Mouse (Mus musculus) lung, embryonic 14.5 days (tissue): ENCODE measurements around the gene Ror1. TPM values are rescaled to one million over a fixed set of nuclear protein-coding genes. Genes with fewer than 3 reads are reported as not detected.

Experiments
- ATAC-seq: fragments of 200-750 bp; cut with Nextera tagmentation; 2 replicates; pipeline ENCODE4 v1.8.0; 2017; ENCODE audit warnings: mild to moderate bottlenecking, moderate TSS enrichment, moderate library complexity; ENCODE audit not compliant: insufficient read depth
- DNase-seq: peaks from one replicate; pipeline ENCODE4 v3.0.0-alpha.2; 2015
- H3K27ac ChIP-seq: fragments of 300-500 bp; sonication (generic); 2 replicates; pipeline ENCODE4 v1.5.1; 2014; ENCODE audit warnings: low read depth, mild to moderate bottlenecking, moderate library complexity
- H3K27me3 ChIP-seq: fragments of 300-500 bp; sonication (generic); 2 replicates; pipeline ENCODE4 v1.6.1; 2014; ENCODE audit warnings: low read length, control low read depth; ENCODE audit not compliant: insufficient read depth
- H3K36me3 ChIP-seq: fragments of 300-500 bp; sonication (generic); 2 replicates; pipeline ENCODE4 v1.6.1; 2014; ENCODE audit warnings: control low read depth; ENCODE audit not compliant: insufficient read depth
- H3K4me1 ChIP-seq: fragments of 300-500 bp; sonication (generic); 2 replicates; pipeline ENCODE4 v1.6.1; 2014; ENCODE audit warnings: antibody characterized with exemption, control low read depth; ENCODE audit not compliant: insufficient read depth
- H3K4me2 ChIP-seq: fragments of 300-500 bp; sonication (generic); 2 replicates; pipeline ENCODE4 v1.6.1; 2014; ENCODE audit warnings: mild to moderate bottlenecking
- H3K4me3 ChIP-seq: fragments of 300-500 bp; sonication (generic); 2 replicates; pipeline ENCODE4 v1.5.1; 2014; ENCODE audit warnings: low read depth, low read length
- H3K9ac ChIP-seq: fragments of 300-500 bp; sonication (generic); 2 replicates; pipeline ENCODE4 v1.6.1; 2014
- H3K9me3 ChIP-seq: fragments of 300-500 bp; sonication (generic); 2 replicates; pipeline ENCODE4 v1.6.1; 2016; ENCODE audit warnings: low read depth, low read length, control low read depth
- CTCF ChIP-seq: IDR thresholded peaks from 2 replicates; pipeline ENCODE4 v1.5.1; 2016; ENCODE audit warnings: antibody characterized with exemption, low read depth
- WGBS: fragments of 180-500 bp; shearing (Covaris S2); extraction: QIAGEN DNeasy Blood & Tissue Kit; methylation state at CpG from one replicate; pipeline ENCODE4 v1.1.7; 2014; 5-methylcytosine and 5-hydroxymethylcytosine counted together
- polyA plus RNA-seq: library from polyadenylated mRNA; unstranded; fragments of >200 nt; fragmentation: Nextera tagmentation; extraction: Ambion mirVana; gene quantifications from 2 replicates; pipeline ENCODE4 v1.2.1, GENCODE M21; 2014

Gene Ror1
- polyA plus RNA-seq, 1 experiment from 2014 or later, result 23.8 TPM

DNA sequence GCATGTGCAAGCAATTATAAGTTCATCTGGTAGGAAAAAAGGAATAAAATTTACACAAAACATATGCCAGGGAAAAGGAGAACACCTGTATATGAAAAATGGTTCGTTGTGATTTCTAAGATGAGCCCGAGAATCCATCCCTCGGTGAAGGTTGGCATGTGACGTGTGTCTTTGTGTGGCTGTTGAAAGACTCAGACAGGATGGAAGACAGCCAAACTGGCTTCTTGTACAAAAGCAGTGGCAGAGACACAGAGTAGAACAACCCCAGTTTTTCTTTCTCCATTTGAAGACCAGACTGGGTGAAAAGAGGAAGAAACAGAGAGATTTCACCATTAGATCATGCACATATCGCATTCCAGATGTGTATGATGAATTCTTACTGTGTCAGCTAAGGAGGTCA lies 62.8 kb downstream of the Ror1 start:
- no peak overlapping the region for H3K27ac ChIP-seq
- TF ChIP-seq CTCF, result no peak
- H3K27me3 ChIP-seq, result no peaks in the 10 kb centered on the region
- DNase-seq (no peak), ATAC-seq (no peak)
- no peak overlapping the region for H3K9ac ChIP-seq
- WGBS, result 84% methylated on average over 5 of the region's 5 CpGs
- H3K4me1 ChIP-seq, result peaks cover 11% of the 10 kb centered on the region; the same call in 1 of the 2 replicates
- no peaks in the 10 kb centered on the region for H3K9me3 ChIP-seq
- no peak overlapping the region for H3K4me3 ChIP-seq
- no peak overlapping the region for H3K4me2 ChIP-seq
- no peaks in the 10 kb centered on the region for H3K36me3 ChIP-seq

- Histone ChIP-seq H3K9me3 (no peaks in the 10 kb centered on the region), H3K9ac (no peak overlapping the region), H3K4me2 (no peak overlapping the region), H3K27ac (no peak overlapping the region), H3K4me1 (peaks cover 11% of the 10 kb centered on the region; the same call in 1 of the 2 replicates), H3K4me3 (no peak overlapping the region), H3K36me3 (no peaks in the 10 kb centered on the region), H3K27me3 (no peaks in the 10 kb centered on the region)
- no peak for TF ChIP-seq CTCF
- ATAC-seq (no peak), DNase-seq (no peak)
Observed at GRCm38 (mm10) chr4:100160156-100160555, 64.6 kb downstream of the Ror1 start.

DNA sequence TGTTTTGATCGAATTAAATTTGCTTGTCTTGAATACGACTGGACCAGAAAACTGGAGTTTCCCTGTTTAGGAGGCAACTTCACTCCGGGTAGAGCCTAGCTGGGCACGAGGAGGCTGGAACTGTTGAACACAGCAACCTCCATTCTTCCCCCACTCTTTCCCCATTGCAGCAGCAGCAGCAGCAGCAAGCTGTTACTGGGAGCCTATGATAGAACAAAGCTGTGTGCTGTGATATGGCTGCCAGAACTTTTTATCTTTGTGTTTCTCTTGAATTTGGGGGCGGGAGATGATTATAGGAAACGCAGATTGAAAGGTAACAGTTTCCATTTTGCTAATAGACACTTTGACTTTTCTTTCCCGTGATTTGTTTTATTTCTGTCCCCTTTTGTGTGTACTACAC lies 70.2 kb downstream of the Ror1 start:
- Histone ChIP-seq H3K4me3 (no peak overlapping the region), H3K9me3 (no peaks in the 10 kb centered on the region), H3K4me1 (peaks cover 34% of the 10 kb centered on the region), H3K27me3 (no peaks in the 10 kb centered on the region), H3K4me2 (no peak overlapping the region), H3K27ac (peak overlapping the region; percentile 38; the same call in 1 of the 2 replicates), H3K9ac (no peak overlapping the region), H3K36me3 (no peaks in the 10 kb centered on the region)
- no peak for TF ChIP-seq CTCF
- no peak; the same call in 1 of the 2 replicates for ATAC-seq
- peak; percentile 70 for DNase-seq
- 54% methylated on average over 7 of the region's 7 CpGs for WGBS

GRCm38 (mm10) chr4:100166871-100167270 lies 71.3 kb downstream of the Ror1 start:
- TF ChIP-seq CTCF, result no peak
- Histone ChIP-seq H3K9ac (no peak overlapping the region), H3K27me3 (no peaks in the 10 kb centered on the region), H3K4me3 (no peak overlapping the region), H3K36me3 (no peaks in the 10 kb centered on the region), H3K27ac (peak overlapping the region; percentile 19), H3K9me3 (no peaks in the 10 kb centered on the region), H3K4me2 (no peak overlapping the region), H3K4me1 (peaks cover 38% of the 10 kb centered on the region)
- DNase-seq (peak; percentile 43), ATAC-seq (no peak)
- 35% methylated on average over 3 of the region's 3 CpGs for WGBS

- DNase-seq (peak; percentile 64), ATAC-seq (peak; percentile 81)
- Histone ChIP-seq H3K9ac (no peak overlapping the region), H3K27me3 (no peaks in the 10 kb centered on the region), H3K4me3 (no peak overlapping the region), H3K9me3 (no peaks in the 10 kb centered on the region), H3K4me1 (peaks cover 31% of the 10 kb centered on the region), H3K36me3 (no peaks in the 10 kb centered on the region), H3K4me2 (peak overlapping the region; percentile 19; the same call in 1 of the 2 replicates), H3K27ac (peak overlapping the region; percentile 66; the same call in 1 of the 2 replicates)
- TF ChIP-seq CTCF, result no peak
- 33% methylated on average over 5 of the region's 5 CpGs for WGBS
Observed at GRCm38 (mm10) chr4:100169683-100170082, 74.1 kb downstream of the Ror1 start.

DNA sequence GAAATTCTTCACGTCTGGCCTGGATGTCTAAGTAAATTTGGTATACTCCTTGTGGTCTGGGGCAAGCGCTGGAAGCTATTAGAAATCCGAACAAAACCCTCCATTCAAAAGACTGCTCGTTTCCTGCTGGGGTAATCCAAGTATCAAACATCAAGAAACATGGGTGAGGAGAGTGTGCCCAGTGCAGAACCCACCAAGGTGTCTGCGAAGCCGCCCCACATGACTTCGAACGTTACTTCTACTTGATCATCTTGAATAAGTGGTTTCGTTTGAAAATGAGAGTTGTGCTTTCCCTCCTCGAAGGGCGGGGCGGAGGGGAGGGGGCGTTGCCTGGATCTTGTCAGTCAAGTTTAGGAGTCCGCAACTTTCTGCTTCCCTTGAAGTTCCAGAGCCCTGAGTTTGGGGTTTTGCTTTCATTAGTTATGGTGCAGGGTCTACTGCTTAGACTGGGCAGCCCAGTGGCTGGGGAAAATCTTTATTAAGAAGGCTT lies 74.6 kb downstream of the Ror1 start:
- H3K36me3 ChIP-seq, result no peaks in the 10 kb centered on the region
- peaks cover 31% of the 10 kb centered on the region for H3K4me1 ChIP-seq
- H3K9me3 ChIP-seq, result no peaks in the 10 kb centered on the region
- peak overlapping the region; percentile 19 for H3K4me2 ChIP-seq
- H3K4me3 ChIP-seq, result no peak overlapping the region
- ATAC-seq, result peak; percentile 16
- no peak overlapping the region for H3K9ac ChIP-seq
- H3K27me3 ChIP-seq, result no peaks in the 10 kb centered on the region
- peak overlapping the region; percentile 66; the same call in 1 of the 2 replicates for H3K27ac ChIP-seq
- peak; percentile 36 for DNase-seq
- TF ChIP-seq CTCF, result no peak
- 35% methylated on average over 14 of the region's 14 CpGs for WGBS

GRCm38 (mm10) chr4:100170743-100171142 lies 75.2 kb downstream of the Ror1 start:
- Histone ChIP-seq H3K9me3 (no peaks in the 10 kb centered on the region), H3K4me2 (no peak overlapping the region), H3K27ac (peak overlapping the region; percentile 5; the same call in 1 of the 2 replicates), H3K27me3 (no peaks in the 10 kb centered on the region), H3K9ac (no peak overlapping the region; the same call in 1 of the 2 replicates), H3K4me1 (peaks cover 27% of the 10 kb centered on the region), H3K4me3 (no peak overlapping the region), H3K36me3 (no peaks in the 10 kb centered on the region)
- WGBS, result 54% methylated on average over 5 of the region's 5 CpGs
- no peak for ATAC-seq
- no peak for DNase-seq
- TF ChIP-seq CTCF, result no peak
